Mouse (Mus musculus): ENCODE measurements around the gene Cntfr. TPM values are rescaled to one million over a fixed set of nuclear protein-coding genes. Genes with fewer than 3 reads are reported as not detected.

Cntfr gene
- polyA plus RNA-seq, 1 experiment from 2014 or later, result 1.1 TPM

- peak; percentile 84 for DNase-seq (ENCODE audit: low spot score)
These were observed 82.7 kb downstream of the Cntfr start for GRCm38 (mm10) chr4:41614156-41614555.

DNA sequence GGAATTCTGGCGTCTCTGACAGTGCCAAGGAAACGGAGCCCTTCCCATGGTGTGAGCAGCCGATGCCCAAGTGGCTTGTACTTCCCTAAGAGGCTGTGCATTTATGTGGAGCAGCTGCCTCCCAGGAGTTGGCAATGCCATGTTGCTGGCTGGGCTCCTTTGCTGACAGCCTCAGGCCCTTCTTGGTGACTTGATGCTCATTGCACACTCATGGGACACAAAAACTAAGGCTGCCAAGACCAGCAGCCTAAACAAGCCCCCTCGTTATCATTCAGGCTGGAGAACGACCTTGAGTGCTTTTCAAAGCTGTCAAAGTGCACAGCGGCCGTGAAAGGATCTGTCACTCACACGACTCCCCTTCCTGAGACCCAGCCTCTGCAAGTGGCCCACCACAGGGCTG is 84.7 kb downstream of the Cntfr start:
- H3K27ac ChIP-seq (ENCODE audit: low read length), result no peak overlapping the region
- no peak for TF ChIP-seq EP300 (IDR thresholded peaks at IDR 0.05)
- TF ChIP-seq CTCF (IDR thresholded peaks at IDR 0.05), result no peak
- DNase-seq (ENCODE audit: low spot score) (no peak), ATAC-seq (no peak)
- H3K9me3 ChIP-seq (ENCODE audit: low read length), result no peaks in the 10 kb centered on the region
- no peak overlapping the region for H3K9ac ChIP-seq (replicated peaks; ENCODE audit: low read depth)
- no peaks in the 10 kb centered on the region for H3K27me3 ChIP-seq (replicated peaks; ENCODE audit: insufficient read depth, low read length)
- H3K36me3 ChIP-seq (ENCODE audit: insufficient read depth, low read length), result no peaks in the 10 kb centered on the region
- H3K4me1 ChIP-seq (ENCODE audit: insufficient read depth, low read depth, low read length), result no peaks in the 10 kb centered on the region
- WGBS, result 49% methylated on average over 8 of the region's 8 CpGs
- no peak overlapping the region for H3K4me2 ChIP-seq (replicated peaks; ENCODE audit: low read depth, low read length)
- no peak overlapping the region for H3K4me3 ChIP-seq (ENCODE audit: low read depth, low read length)

More at GRCm38 (mm10) chr4:41614156-41614555, 82.7 kb downstream of the Cntfr start:
- no peaks in the 10 kb centered on the region for H3K9me3 ChIP-seq (ENCODE audit: low read length)
- H3K4me3 ChIP-seq (ENCODE audit: low read depth, low read length), result no peak overlapping the region
- no peaks in the 10 kb centered on the region for H3K36me3 ChIP-seq (ENCODE audit: insufficient read depth, low read length)
- H3K4me1 ChIP-seq (ENCODE audit: insufficient read depth, low read depth, low read length), result no peaks in the 10 kb centered on the region
- H3K9ac ChIP-seq (replicated peaks; ENCODE audit: low read depth), result no peak overlapping the region
- peak; percentile 28; the same call in 1 of the 2 replicates for ATAC-seq
- no peak overlapping the region for H3K27ac ChIP-seq (ENCODE audit: low read length)
- no peak overlapping the region for H3K4me2 ChIP-seq (replicated peaks; ENCODE audit: low read depth, low read length)
- TF ChIP-seq EP300 (IDR thresholded peaks at IDR 0.05) (no peak), CTCF (IDR thresholded peaks at IDR 0.05) (peak; percentile 98)
- no peaks in the 10 kb centered on the region for H3K27me3 ChIP-seq (replicated peaks; ENCODE audit: insufficient read depth, low read length)
- WGBS, result 8% methylated on average over 7 of the region's 7 CpGs

- DNase-seq (ENCODE audit: low spot score), result no peak
- H3K9ac ChIP-seq (replicated peaks; ENCODE audit: low read depth), result no peak overlapping the region
- no peak overlapping the region for H3K4me2 ChIP-seq (replicated peaks; ENCODE audit: low read depth, low read length)
- no peaks in the 10 kb centered on the region for H3K9me3 ChIP-seq (ENCODE audit: low read length)
- ATAC-seq, result peak; percentile 17; the same call in 1 of the 2 replicates
- no peak overlapping the region for H3K27ac ChIP-seq (ENCODE audit: low read length)
- TF ChIP-seq CTCF (IDR thresholded peaks at IDR 0.05) (no peak), EP300 (IDR thresholded peaks at IDR 0.05) (0 out of 2 replicates have a peak, but pooled peaks have one; percentile 9)
- no peaks in the 10 kb centered on the region for H3K27me3 ChIP-seq (replicated peaks; ENCODE audit: insufficient read depth, low read length)
- WGBS, result 28% methylated on average over 6 of the region's 6 CpGs
- no peaks in the 10 kb centered on the region for H3K36me3 ChIP-seq (ENCODE audit: insufficient read depth, low read length)
- H3K4me1 ChIP-seq (ENCODE audit: insufficient read depth, low read depth, low read length), result no peaks in the 10 kb centered on the region
- no peak overlapping the region for H3K4me3 ChIP-seq (ENCODE audit: low read depth, low read length)
These were observed 86.3 kb downstream of the Cntfr start for GRCm38 (mm10) chr4:41610594-41610980.

DNA sequence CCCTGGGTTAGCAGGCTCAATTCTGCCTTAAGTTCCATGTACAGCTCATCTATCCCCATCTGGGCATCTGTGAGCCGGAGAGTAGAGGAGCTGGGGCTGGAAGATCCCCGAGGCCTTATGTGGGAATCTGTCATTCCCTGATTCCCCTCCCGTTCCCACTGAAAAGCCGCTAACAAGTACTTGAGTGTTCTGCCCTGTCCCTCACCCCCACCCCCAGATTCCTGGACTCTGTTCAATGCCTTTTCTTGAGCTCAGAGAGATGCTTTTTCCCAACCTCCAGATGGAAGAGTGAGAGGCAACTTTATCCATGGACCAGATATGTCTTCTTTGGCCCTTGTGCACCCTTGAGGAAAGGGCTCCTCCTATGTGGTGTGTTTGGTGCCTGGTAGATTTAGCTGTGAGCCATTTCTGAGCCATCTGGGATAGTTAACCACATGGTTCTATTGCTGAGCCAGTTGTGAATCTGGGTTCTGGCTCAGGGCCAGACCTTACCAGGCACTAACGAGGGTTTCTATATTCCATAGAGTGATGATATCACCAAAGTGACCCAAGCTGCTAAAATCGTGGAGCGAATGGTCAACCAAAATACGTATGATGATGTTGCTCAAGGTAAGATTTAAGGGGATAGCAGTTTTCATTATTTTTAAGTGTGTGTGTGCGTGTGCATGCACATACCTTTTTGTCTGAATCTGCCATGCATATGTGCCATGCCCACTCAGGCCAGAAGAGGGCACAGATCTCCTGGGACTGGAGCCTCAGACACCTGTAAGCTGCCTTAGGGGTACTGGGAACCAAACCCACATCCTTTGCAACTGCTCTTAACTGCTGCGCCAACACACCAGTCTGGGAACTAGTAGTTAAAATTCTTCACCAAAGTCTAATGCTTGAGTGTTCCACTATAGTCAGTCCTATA is 87.0 kb downstream of the Cntfr start:
- no peaks in the 10 kb centered on the region for H3K27me3 ChIP-seq (replicated peaks; ENCODE audit: insufficient read depth, low read length)
- no peak overlapping the region for H3K4me3 ChIP-seq (ENCODE audit: low read depth, low read length)
- no peak overlapping the region for H3K4me2 ChIP-seq (replicated peaks; ENCODE audit: low read depth, low read length)
- no peaks in the 10 kb centered on the region for H3K4me1 ChIP-seq (ENCODE audit: insufficient read depth, low read depth, low read length)
- peak; percentile 43 for TF ChIP-seq CTCF (IDR thresholded peaks at IDR 0.05)
- no peak for TF ChIP-seq EP300 (IDR thresholded peaks at IDR 0.05)
- no peaks in the 10 kb centered on the region for H3K9me3 ChIP-seq (ENCODE audit: low read length)
- DNase-seq (ENCODE audit: low spot score) (no peak), ATAC-seq (no peak)
- no peak overlapping the region for H3K9ac ChIP-seq (replicated peaks; ENCODE audit: low read depth)
- H3K27ac ChIP-seq (ENCODE audit: low read length), result no peak overlapping the region
- WGBS, result 71% methylated on average over 10 of the region's 10 CpGs
- no peaks in the 10 kb centered on the region for H3K36me3 ChIP-seq (ENCODE audit: insufficient read depth, low read length)

Other genes with a start within 250 kb of the Cntfr start
- gene Kif24, start 232.2 kb downstream of the Cntfr start, polyA plus RNA-seq (2015; fragmentation: Nextera tagmentation; extraction: Ambion mirVana), result 1.1 and 1.3 TPM in 2 replicates
- 23.7 and 28.5 TPM in 2 replicates for gene Nudt2, start 231.9 kb downstream of the Cntfr start, polyA plus RNA-seq (2015; fragmentation: Nextera tagmentation; extraction: Ambion mirVana)
- 5.0 and 5.5 TPM in 2 replicates for gene AI464131, start 194.0 kb downstream of the Cntfr start, polyA plus RNA-seq (2015; fragmentation: Nextera tagmentation; extraction: Ambion mirVana)
- gene 1110017D15Rik, start 179.8 kb downstream of the Cntfr start, polyA plus RNA-seq (2015; fragmentation: Nextera tagmentation; extraction: Ambion mirVana), result 37.3 and 41.4 TPM in 2 replicates
- 4.7 and 5.2 TPM in 2 replicates for gene Fam219a, start 127.6 kb downstream of the Cntfr start, polyA plus RNA-seq (2015; fragmentation: Nextera tagmentation; extraction: Ambion mirVana)
- gene Dnaic1, start 127.3 kb downstream of the Cntfr start, polyA plus RNA-seq (2015; fragmentation: Nextera tagmentation; extraction: Ambion mirVana), result 8.9 and 9.0 TPM in 2 replicates
- gene Enho, start 56.8 kb downstream of the Cntfr start, polyA plus RNA-seq (2015; fragmentation: Nextera tagmentation; extraction: Ambion mirVana), result 18.9 and 25.0 TPM in 2 replicates
- gene Il11ra1, start 2.9 kb upstream of the Cntfr start, polyA plus RNA-seq (2015; fragmentation: Nextera tagmentation; extraction: Ambion mirVana), result 62.1 and 72.6 TPM in 2 replicates
- gene Rpp25l, start 16.4 kb upstream of the Cntfr start, polyA plus RNA-seq (2015; fragmentation: Nextera tagmentation; extraction: Ambion mirVana), result 45.6 and 51.8 TPM in 2 replicates
- gene Dctn3, start 26.1 kb upstream of the Cntfr start, polyA plus RNA-seq (2015; fragmentation: Nextera tagmentation; extraction: Ambion mirVana), result 143 and 151 TPM in 2 replicates
- 0.06 TPM in 1 of 2 replicates, not detected in the other for gene Arid3c, start 34.1 kb upstream of the Cntfr start, polyA plus RNA-seq (2015; fragmentation: Nextera tagmentation; extraction: Ambion mirVana)
- 34.3 and 39.7 TPM in 2 replicates for gene Galt, start 58.1 kb upstream of the Cntfr start, polyA plus RNA-seq (2015; fragmentation: Nextera tagmentation; extraction: Ambion mirVana)
- gene Sigmar1, start 59.1 kb upstream of the Cntfr start, polyA plus RNA-seq (2015; fragmentation: Nextera tagmentation; extraction: Ambion mirVana), result 43.3 and 43.7 TPM in 2 replicates
- 23.7 and 24.5 TPM in 2 replicates for gene Ccl27a, start 77.2 kb upstream of the Cntfr start, polyA plus RNA-seq (2015; fragmentation: Nextera tagmentation; extraction: Ambion mirVana)
- gene Gm21541, start 206.5 kb upstream of the Cntfr start, polyA plus RNA-seq (2015; fragmentation: Nextera tagmentation; extraction: Ambion mirVana), result 94.4 and 95.8 TPM in 2 replicates
- 0.36 and 0.84 TPM in 2 replicates for gene Gm20878, start 244.5 kb upstream of the Cntfr start, polyA plus RNA-seq (2015; fragmentation: Nextera tagmentation; extraction: Ambion mirVana)